Mouse (Mus musculus): ENCODE results near the gene Hes3. TPM values are rescaled to one million over a fixed set of nuclear protein-coding genes. Genes with fewer than 3 reads are reported as not detected.

The Hes3 gene
- total RNA-seq, 2 experiments from 2014 or later: not detected

- no peak for TF ChIP-seq CTCF (conservative IDR thresholded peaks at IDR 0.05)
- no peak overlapping the region for H3K27ac ChIP-seq
- no peak for DNase-seq (ENCODE audit: low spot score in 2 of 2)
- H3K4me3 ChIP-seq: no peak overlapping the region
Measured at GRCm38 (mm10) chr4:152253183-152253759, 38.2 kb downstream of the Hes3 start.

GRCm38 (mm10) chr4:152250615-152251014 is 40.8 kb downstream of the Hes3 start:
- no peak; the same call in 1 of the 2 replicates for TF ChIP-seq CTCF (conservative IDR thresholded peaks at IDR 0.05)
- no peak overlapping the region for H3K27ac ChIP-seq
- no peak for DNase-seq (ENCODE audit: low spot score in 2 of 2)
- H3K4me3 ChIP-seq: no peak overlapping the region

- Histone ChIP-seq H3K4me3 (no peak overlapping the region), H3K27ac (peak overlapping the region; percentile 46; the same call in 1 of the 2 replicates)
- no peak for TF ChIP-seq CTCF (conservative IDR thresholded peaks at IDR 0.05)
- DNase-seq (ENCODE audit: low spot score in 2 of 2): no peak
Measured at GRCm38 (mm10) chr4:152247195-152247594, 44.3 kb downstream of the Hes3 start.

GRCm38 (mm10) chr4:152246011-152246410 is 45.5 kb downstream of the Hes3 start:
- DNase-seq (ENCODE audit: low spot score in 2 of 2): peak; percentile 76
- no peak overlapping the region for H3K4me3 ChIP-seq
- TF ChIP-seq CTCF (conservative IDR thresholded peaks at IDR 0.05): no peak
- H3K27ac ChIP-seq: 0 out of 2 replicates have a peak overlapping the region, but pooled peaks have one; percentile 25

- H3K4me3 ChIP-seq: no peak overlapping the region
- no peak for TF ChIP-seq CTCF (conservative IDR thresholded peaks at IDR 0.05)
- DNase-seq (ENCODE audit: low spot score in 2 of 2): no peak
- H3K27ac ChIP-seq: peak overlapping the region; percentile 32; the same call in 1 of the 2 replicates
Measured at GRCm38 (mm10) chr4:152244545-152245522, 46.6 kb downstream of the Hes3 start.

GRCm38 (mm10) chr4:152243969-152244368 is 47.5 kb downstream of the Hes3 start:
- DNase-seq (ENCODE audit: low spot score in 2 of 2): no peak
- no peak overlapping the region for H3K4me3 ChIP-seq
- no peak for TF ChIP-seq CTCF (conservative IDR thresholded peaks at IDR 0.05)
- H3K27ac ChIP-seq: no peak overlapping the region

GRCm38 (mm10) chr4:152243241-152243891 is 48.1 kb downstream of the Hes3 start:
- no peak for TF ChIP-seq CTCF (conservative IDR thresholded peaks at IDR 0.05)
- no peak overlapping the region for H3K4me3 ChIP-seq
- no peak for DNase-seq (ENCODE audit: low spot score in 2 of 2)
- no peak overlapping the region for H3K27ac ChIP-seq

GRCm38 (mm10) chr4:152239974-152240373 is 51.5 kb downstream of the Hes3 start:
- no peak overlapping the region for H3K27ac ChIP-seq
- DNase-seq (ENCODE audit: low spot score in 2 of 2): no peak
- no peak overlapping the region for H3K4me3 ChIP-seq
- no peak for TF ChIP-seq CTCF (conservative IDR thresholded peaks at IDR 0.05)

Other genes with a start within 250 kb of the Hes3 start
- gene Plekhg5, start 219.2 kb downstream of the Hes3 start, total RNA-seq (2021): 100 to 1,000 TPM; 163 to 164 TPM
- 10 to 100 TPM; 22.7 to 48.4 TPM for gene Tnfrsf25, start 175.7 kb downstream of the Hes3 start, total RNA-seq (2021)
- gene Espn, start 139.3 kb downstream of the Hes3 start, total RNA-seq (2021): 1 to 10 TPM; 1.2 to 1.9 TPM
- not detected for gene Hes2, start 132.8 kb downstream of the Hes3 start, total RNA-seq (2021)
- gene Acot7, start 113.5 kb downstream of the Hes3 start, total RNA-seq (2021): 100 to 1,000 TPM; 306 to 335 TPM
- gene Gpr153, start 17.4 kb downstream of the Hes3 start, total RNA-seq (2021): 1 to 10 TPM; 5.6 to 6.4 TPM
- 10 to 100 TPM; 42.3 to 43.0 TPM for gene Icmt, start 5.6 kb upstream of the Hes3 start, total RNA-seq (2021)
- 1 to 10 TPM; 6.5 to 7.7 TPM for gene Rnf207, start 27.3 kb upstream of the Hes3 start, total RNA-seq (2021)
- gene Rpl22, start 34.1 kb upstream of the Hes3 start, total RNA-seq (2021): 100 to 1,000 TPM; 186 to 202 TPM
- 100 to 1,000 TPM; 118 to 121 TPM for gene Chd5, start 47.0 kb upstream of the Hes3 start, total RNA-seq (2021)
- gene Nphp4, start 185.0 kb upstream of the Hes3 start, total RNA-seq (2021): 10 to 100 TPM; 28.3 to 29.7 TPM
- 100 to 1,000 TPM; 740 to 785 TPM for gene Kcnab2, start 186.2 kb upstream of the Hes3 start, total RNA-seq (2021)